Mouse (Mus musculus) layer of hippocampus, adult 2 months (tissue): ENCODE measurements around the gene Ccdc167. TPM values are rescaled to one million over a fixed set of nuclear protein-coding genes. Genes with fewer than 3 reads are reported as not detected.

Experiments
- DNase-seq, 2 experiments: peaks; one replicate each; pipeline ENCODE4 v3.0.0; 2022; ENCODE audit warnings: low spot score in 2 of 2
- H3K27ac ChIP-seq: fragments of 200-600 bp; 2 replicates; pipeline ENCODE4 v1.8.1; 2022
- H3K4me3 ChIP-seq: fragments of 200-600 bp; 2 replicates; pipeline ENCODE4 v1.8.1; 2022; ENCODE audit warnings: mild to moderate bottlenecking
- CTCF ChIP-seq: fragments of 200-600 bp; conservative IDR thresholded peaks from 2 replicates; pipeline ENCODE4 v1.8.1; 2022; ENCODE audit warnings: antibody characterized with exemption, mild to moderate bottlenecking, moderate library complexity
- total RNA-seq, 2 experiments: library from RNA; stranded (reverse); gene quantifications; 2 replicates each; pipeline ENCODE4 v1.2.3; 2021

The Ccdc167 gene
- total RNA-seq, 2 experiments from 2014 or later = 26.6 TPM

DNA sequence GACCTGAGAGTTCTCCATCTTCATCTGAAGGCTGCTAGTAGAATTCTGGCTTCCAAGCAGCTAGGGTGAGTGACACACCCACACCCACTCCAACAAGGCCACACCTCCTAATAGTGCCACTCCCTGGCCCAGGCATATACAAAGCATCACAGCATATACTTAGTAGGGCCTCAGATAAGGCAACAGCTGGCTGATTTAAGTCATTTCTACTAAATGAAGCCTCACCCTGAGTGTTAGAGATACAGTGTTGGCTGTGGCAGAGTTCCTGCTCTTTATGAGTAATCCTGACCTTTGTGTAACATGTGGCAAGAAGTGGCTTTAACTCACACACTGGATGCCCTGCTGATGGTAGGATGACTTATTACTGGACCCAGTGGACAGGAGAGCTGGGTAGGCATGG lies 46.9 kb downstream of the Ccdc167 start:
- DNase-seq = no peak
- no peak for TF ChIP-seq CTCF
- Histone ChIP-seq H3K4me3 (no peak overlapping the region), H3K27ac (peak overlapping the region; percentile 10; the same call in 1 of the 2 replicates)

DNA sequence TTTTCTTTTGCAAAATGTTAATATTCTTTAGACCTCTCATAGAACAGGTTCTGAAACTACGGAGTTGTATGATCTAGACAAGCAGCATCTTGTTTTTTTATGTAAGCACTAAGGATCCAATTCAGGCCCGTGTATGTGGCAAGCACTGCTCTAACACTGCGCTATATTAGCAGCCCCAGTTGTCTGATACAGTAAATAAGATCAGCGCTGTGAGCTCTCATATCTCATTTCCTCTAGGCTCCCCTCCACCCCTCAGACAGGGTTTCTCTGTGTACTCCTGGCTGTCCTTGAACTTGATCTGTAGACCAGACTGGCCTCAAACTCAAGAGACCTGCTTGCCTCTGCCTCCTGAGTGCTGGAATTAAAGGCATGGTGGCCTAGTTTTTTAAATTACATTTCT lies 47.8 kb downstream of the Ccdc167 start:
- peak overlapping the region; percentile 73 for H3K27ac ChIP-seq
- no peak for DNase-seq
- no peak overlapping the region for H3K4me3 ChIP-seq
- TF ChIP-seq CTCF = no peak

DNA sequence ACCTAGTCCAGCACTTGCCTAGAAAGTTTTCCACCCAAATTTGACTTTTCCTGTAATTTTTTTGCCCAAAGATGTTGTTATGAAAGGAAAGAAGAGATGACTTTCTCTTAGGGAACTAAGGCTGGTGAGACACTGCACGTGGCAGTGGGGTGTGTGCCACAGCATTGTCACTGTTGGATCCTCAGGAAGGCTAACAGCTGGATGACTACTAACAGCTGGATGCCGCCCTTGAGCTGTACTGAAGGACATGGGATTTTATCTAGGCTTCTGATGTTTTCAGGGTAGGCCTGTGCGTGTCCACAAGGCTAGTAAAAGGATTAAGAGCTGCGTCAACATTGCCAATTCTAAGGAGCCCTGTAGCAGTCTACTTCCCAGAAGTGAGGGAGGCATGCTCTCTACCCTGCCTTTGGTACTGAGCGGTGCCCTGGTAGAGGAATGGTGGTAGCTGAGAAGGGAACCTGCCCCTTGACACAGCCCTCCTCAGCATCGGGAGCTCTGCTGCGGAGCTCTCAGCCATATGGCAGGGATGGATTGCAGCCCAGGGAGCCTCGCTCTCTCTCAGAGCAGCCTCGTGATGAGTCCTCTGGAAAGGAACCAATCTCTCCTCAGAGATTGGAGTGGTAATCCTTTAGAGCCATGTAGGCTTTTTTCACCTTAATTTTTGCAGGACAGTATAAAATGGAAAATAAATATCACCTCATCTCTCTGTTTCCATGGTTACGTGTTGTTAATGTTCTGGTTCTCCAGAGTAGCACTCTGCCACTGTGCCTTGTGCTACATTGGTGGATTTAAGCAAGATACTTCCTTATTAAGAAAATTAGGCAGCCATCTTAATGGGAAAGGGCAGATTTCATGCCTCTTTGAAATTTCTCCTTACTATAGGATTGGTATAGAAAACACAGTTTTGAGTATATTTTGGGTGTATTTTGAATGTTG lies 48.5 kb downstream of the Ccdc167 start:
- no peak overlapping the region for H3K4me3 ChIP-seq
- no peak for TF ChIP-seq CTCF
- DNase-seq = peak; percentile 52 to 56
- peak overlapping the region; percentile 73 for H3K27ac ChIP-seq

DNA sequence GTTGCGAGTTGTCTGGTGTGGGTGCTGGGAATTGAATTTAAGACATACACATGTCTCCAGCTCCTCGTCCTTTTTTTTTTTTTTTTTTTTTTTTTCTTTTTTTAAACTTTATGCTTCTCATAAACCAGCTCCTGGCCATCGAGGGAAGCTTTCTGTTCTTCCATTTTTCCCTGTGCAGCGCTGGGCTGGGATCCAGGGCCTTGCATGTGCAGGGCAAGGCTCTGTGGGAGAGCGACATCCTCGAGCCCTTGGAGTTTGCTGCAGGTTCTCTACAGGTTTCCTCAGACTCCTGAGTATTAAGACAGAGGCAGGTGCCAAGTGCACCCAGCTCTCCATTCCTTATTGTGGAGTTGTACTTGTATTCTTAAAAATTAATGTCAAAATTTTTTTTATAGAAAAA lies 54.7 kb downstream of the Ccdc167 start:
- Histone ChIP-seq H3K27ac (no peak overlapping the region), H3K4me3 (no peak overlapping the region)
- no peak for TF ChIP-seq CTCF
- no peak for DNase-seq

DNA sequence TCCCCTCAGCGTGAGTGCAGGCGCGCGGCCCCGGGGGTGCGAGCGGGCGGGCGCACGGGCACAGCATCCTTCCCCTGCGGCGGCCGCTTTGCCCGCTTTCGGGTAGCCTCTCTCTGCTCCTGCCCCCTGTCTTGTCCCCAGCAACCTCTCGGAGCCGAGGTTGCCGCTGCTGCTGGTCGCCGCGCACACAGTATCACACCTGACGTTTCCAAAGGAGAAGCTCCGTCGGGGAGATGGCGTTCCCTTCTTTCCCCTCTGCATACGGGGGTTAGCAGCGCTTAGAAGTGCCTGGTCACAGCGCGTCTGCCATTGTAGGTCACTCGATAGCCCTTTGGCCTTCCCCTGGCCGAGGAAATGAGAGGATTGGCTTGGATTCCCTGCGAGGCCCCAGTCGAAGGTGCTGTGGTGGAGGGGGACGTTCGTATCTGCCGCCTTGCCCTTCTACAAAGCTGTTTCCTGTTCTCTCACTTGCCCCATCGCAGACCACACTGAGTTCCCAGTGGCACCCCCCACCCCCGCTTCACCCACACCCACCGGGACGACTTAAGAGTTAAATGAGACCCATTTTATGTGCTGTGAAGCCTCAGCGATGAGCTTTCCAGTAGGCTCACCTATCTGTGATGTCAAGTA lies 56.0 kb downstream of the Ccdc167 start:
- no peak for TF ChIP-seq CTCF
- peak overlapping the region; percentile 95 for H3K27ac ChIP-seq
- no peak for DNase-seq
- peak overlapping the region; percentile 85 for H3K4me3 ChIP-seq

DNA sequence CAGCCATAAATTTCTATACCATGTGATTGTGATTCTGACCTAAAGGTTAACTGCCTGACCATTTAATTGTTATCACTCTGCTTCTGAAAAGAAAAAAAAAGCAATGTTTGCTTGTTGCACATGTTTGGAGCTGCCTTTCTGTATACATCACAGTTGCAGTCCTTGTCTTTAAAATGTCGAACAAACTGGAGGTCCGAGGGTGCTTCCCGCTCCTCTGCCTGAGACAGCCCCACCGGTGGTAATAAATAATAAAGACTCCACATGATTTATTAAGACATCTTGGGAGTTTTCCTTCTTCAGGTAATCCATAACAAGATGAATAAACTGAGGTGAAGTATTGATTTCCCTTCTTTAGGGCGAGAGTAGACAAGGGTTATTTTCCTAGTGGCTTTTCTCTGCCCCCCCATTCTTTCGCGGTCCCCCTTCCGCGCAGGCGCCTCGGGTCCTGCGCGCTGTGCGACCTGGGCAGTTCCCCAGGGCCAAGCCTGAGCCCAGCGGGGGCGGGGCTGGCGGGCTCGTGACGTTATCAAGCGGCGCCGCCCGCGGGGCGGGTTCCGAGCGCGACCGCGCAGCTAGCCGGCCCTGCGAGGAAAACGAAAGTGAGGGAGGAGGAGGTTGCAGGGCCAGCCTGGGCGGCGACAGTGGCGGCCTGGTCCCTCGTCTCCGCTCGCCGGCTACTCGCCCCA lies 56.6 kb downstream of the Ccdc167 start, which contains the start of gene Cmtr1:
Gene Cmtr1, plus strand, starts transcription at position 520 of the 686 bp plus-strand sequence.
- peak within 1 kb of the TSS; percentile 95 for H3K27ac ChIP-seq
- H3K4me3 ChIP-seq = peak within 1 kb of the TSS; percentile 85
- no peak for TF ChIP-seq CTCF
- DNase-seq = peak; percentile 92 to 97

DNA sequence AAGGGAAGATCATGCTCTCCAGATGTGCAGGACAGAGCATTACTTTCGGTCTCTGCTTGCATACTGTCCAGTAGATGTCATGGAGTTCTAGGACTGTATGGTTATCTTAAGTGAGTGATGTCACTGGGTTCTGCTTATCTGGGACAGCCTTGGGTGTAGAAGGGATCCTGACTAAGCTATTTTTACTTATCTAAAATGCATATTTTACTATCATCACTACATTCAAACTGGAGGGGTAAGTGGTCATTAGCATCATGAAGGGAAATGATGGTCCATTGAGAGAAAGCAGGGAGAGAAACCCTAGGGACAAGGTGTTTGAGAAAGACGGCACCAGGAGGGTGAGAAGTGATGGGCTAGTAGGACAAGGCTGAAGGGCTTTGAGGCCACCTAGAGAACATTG lies 58.6 kb downstream of the Ccdc167 start:
- DNase-seq = no peak
- H3K27ac ChIP-seq = no peak overlapping the region
- H3K4me3 ChIP-seq = no peak overlapping the region
- TF ChIP-seq CTCF = no peak

DNA sequence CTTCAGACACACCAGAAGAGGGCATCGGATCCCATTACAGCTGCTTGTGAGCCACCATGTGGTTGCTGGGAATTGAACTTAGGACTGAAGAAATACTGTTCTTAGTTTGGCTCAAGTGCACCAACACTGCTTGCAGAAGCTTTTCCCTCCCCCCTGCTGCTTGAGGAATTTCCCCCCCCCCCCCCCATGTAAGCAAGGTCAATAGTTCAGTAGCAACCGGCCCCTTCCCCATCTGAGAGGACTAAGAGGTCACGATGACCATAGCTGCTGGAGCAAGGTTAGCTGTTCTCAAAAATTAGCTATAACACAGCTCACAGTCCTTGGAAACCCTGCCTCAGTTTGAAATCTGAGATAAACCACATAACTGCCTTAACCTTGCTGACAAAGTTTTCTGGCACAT lies 74.6 kb downstream of the Ccdc167 start:
- DNase-seq = no peak
- no peak overlapping the region for H3K27ac ChIP-seq
- no peak for TF ChIP-seq CTCF
- no peak overlapping the region for H3K4me3 ChIP-seq

DNA sequence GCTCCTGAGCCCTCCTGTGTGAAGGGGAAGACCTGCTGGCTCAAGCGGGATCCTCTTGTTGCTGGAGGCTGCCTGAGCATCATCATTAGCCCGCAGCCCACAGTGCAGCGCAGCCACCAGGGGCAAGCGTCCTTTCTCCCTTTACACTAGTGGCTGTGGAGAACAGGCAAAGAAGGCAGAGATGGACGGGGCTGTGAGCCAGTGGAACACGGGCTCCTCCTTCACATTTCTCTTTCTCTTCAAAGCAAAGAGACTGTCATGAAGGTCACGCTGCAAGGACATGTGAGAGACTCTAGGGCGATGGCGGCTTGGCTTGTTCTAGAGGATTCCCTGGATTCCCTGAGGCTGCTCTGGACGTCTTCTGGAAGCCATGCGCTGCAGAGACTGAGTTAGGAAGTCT lies 75.9 kb downstream of the Ccdc167 start:
- H3K4me3 ChIP-seq = no peak overlapping the region
- DNase-seq = no peak
- no peak for TF ChIP-seq CTCF
- H3K27ac ChIP-seq = no peak overlapping the region

DNA sequence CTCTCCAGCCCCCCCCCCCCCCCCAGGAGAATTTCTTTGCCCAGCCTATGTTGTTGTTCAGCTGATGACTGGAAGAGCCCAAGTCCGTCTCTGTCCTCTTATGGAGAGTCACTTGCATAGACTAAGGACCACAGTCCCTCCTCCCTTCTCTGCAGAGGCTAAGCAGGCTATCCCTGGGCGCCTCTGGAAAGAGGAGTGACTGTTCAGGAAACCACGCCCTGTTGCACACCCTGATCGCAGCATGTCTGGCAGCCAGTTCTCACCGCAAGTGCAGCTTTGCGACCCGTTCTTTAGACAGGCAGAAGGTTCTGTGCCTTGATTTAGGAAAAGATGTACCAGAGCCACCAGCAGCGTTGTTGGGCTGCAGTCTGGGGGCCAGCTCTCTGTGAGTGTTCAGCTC lies 78.9 kb downstream of the Ccdc167 start:
- TF ChIP-seq CTCF = no peak
- no peak overlapping the region for H3K4me3 ChIP-seq
- no peak overlapping the region for H3K27ac ChIP-seq
- DNase-seq = no peak

DNA sequence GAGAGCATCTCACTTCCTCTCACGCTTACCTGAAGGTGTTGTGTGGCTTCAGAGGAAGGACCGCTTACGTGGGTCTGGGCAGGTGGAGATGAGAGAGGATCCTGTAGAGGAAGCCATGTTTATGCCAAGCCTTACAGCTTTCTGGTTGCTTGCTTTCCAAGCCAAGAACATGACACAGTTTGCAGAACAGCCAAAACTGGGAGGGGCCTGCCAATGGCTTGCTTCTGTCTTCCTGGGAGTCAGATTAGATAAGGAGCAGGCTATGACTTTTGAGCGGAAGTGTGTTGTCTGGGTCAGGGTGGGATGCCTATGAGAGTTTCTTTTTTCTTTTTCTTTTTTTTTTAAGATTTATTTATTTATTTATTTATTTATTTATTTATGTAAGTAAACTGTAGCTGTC lies 79.5 kb downstream of the Ccdc167 start:
- H3K27ac ChIP-seq = no peak overlapping the region
- H3K4me3 ChIP-seq = no peak overlapping the region
- no peak for DNase-seq
- TF ChIP-seq CTCF = no peak

Other genes with a start within 250 kb of the Ccdc167 start
- 1 to 10 TPM; 4.2 to 5.6 TPM for gene Pim1, start 226.3 kb downstream of the Ccdc167 start, total RNA-seq
- gene Gm17657, start 167.4 kb downstream of the Ccdc167 start, total RNA-seq = not detected
- gene Tbc1d22b, start 167.3 kb downstream of the Ccdc167 start, total RNA-seq = 10 to 100 TPM; 39.8 to 41.7 TPM
- not detected for gene Tmem217, start 164.7 kb downstream of the Ccdc167 start, total RNA-seq
- gene Rnf8, start 102.3 kb downstream of the Ccdc167 start, total RNA-seq = 10 to 100 TPM; 48.6 to 50.7 TPM
- 1 to 10 TPM; 5.3 to 5.8 TPM for gene Gm28043, start 102.2 kb downstream of the Ccdc167 start, total RNA-seq
- gene Cmtr1, start 56.4 kb downstream of the Ccdc167 start, total RNA-seq = 100 to 1,000 TPM; 111 to 115 TPM